Mouse (Mus musculus) megakaryocyte, embryonic 14.5 days (primary cell): ENCODE results near the gene Rbms3.

Source experiments
- FLI1 ChIP-seq: IDR thresholded peaks from 2 replicates; pipeline ENCODE4 v1.6.1; 2012; ENCODE audit warnings: low read length, inconsistent platforms, mixed read lengths
- GATA1 ChIP-seq: IDR thresholded peaks from 3 replicates; pipeline ENCODE4 v1.6.1; 2012; ENCODE audit warnings: mixed read lengths, low read length, inconsistent platforms, borderline replicate concordance

- no peak for TF ChIP-seq GATA1
- no peak for TF ChIP-seq FLI1
These were observed 611.0 kb downstream of the Rbms3 start for GRCm38 (mm10) chr9:117018741-117019163.
